Mouse (Mus musculus) T-helper 2 cell (primary cell): ENCODE data around the gene Fbxl17.

Source experiments
- in situ Hi-C: fragments of 300-600 bp; cut with MboI, MseI; formaldehyde crosslinking; loops from one replicate; pipeline ENCODE4 v1.15.1; 2025; ENCODE audit warnings: high pct_unique_total_duplicates

Fbxl17 gene

GRCm38 (mm10) chr17:63061786-63062185, 438.0 kb downstream of the Fbxl17 start:
- in situ Hi-C loops, result no loop called here

GRCm38 (mm10) chr17:63060814-63061213, 439.0 kb downstream of the Fbxl17 start:
- in situ Hi-C loops, result no loop called here

DNA sequence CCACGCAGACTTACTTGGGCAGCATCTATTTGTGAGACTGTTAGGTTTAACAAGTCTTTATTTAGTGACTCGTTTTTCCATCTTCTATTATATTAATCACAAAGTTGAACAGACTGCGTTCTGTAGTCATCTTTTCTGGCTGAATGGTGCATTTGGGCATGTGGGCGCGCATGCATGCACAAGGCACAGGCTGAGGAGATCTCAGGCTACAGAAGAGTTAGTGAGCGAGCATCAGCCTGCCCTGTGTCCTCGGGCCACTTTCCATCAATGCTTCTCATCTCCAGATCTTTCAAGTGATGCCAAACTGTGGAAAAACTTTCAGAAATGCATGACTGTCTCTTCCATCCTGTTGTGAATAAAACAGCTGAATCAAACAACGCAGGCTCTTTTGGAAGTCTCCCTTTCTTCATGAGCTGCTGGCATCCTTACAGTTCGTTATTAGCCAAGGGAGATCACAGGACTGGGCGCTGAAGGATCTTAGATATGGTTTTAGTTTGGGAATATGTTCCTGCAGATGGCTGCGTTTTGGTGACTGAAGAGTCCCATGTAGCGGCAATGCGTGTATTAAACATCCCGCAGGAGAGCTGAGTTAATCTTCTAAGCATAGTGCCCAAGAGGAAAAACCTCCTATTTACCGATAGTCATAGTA, 442.0 kb downstream of the Fbxl17 start:
- in situ Hi-C loops, result no loop called here

DNA sequence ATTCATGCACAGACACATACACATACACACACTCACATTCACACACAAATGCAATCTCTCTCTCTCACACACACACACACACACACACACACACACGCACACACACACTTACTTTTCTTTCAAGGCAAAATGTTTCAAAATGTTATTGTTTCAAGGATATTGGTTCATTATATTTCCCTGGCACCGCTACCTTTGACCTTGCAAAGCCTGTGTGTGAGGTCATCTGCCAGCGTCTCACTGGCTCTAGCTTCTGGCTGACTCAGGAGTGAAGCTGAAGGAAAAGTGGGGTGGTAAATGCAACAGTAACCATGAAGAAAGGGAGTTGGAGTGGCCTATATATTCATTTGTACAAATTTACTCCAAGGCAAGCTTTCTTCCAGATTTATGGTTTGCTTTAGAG, 442.8 kb downstream of the Fbxl17 start:
- in situ Hi-C loops, result no loop called here

DNA sequence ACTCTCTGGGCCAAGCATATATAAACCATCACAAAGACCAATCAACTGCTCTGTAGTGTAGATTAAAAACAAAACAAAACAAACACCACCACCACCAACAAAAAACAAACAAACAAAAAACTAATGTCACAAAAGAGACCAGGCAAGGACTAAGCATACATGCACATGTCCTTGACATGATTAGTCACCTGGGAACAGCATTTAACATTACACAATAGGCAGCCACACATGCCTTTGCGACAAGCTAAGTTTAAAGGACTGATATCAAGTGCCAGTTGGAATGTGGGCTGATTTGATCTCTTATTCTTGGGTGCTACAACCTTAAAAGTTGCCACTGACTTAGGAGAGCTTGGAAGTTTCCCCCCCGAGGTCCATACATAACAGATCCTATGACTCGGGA, 446.5 kb downstream of the Fbxl17 start:
- in situ Hi-C loops, result no loop called here

- in situ Hi-C loops, result no loop called here
Measured at GRCm38 (mm10) chr17:63046401-63046800, 453.4 kb downstream of the Fbxl17 start.

DNA sequence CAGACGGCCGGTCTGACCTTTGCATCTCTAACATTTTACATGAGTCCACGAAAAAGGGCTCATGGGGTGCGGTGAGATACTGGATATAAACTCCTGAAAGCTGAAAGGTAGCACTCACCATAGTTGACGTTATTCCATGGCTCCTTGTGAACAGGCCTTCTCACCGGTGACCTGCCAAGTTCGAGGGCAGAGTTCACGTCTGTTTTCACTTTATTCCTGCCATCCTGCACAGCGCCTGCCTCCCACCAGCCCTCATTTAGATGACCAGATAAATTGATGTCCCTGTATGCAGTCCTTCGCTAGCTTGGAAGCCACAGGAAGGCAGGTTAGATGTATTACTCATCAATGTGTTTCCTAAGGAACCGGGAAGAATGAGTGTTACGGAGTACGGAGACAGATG, 454.5 kb downstream of the Fbxl17 start:
- in situ Hi-C loops, result no loop called here

GRCm38 (mm10) chr17:63043046-63043675, 456.7 kb downstream of the Fbxl17 start:
- in situ Hi-C loops, result no loop called here

DNA sequence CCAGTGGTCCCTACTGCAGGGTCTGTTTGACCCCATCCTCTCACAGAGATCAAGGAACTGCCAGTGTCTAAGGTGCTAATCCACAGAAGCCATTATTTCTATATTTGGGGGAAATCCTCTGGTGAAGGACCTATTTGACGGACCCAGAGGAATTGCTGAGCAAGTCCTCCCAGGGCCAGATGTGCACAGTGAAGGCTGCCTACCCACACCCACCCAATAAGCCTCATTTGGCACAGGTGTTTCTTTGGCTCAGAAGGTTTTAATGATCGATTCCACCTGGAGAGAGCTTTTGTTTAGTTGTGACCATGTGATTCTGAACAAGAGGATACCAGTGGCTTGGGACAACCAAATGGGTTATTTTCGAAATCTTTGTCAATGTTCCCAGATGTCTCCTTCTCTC, 462.3 kb downstream of the Fbxl17 start:
- in situ Hi-C loops, result no loop called here

DNA sequence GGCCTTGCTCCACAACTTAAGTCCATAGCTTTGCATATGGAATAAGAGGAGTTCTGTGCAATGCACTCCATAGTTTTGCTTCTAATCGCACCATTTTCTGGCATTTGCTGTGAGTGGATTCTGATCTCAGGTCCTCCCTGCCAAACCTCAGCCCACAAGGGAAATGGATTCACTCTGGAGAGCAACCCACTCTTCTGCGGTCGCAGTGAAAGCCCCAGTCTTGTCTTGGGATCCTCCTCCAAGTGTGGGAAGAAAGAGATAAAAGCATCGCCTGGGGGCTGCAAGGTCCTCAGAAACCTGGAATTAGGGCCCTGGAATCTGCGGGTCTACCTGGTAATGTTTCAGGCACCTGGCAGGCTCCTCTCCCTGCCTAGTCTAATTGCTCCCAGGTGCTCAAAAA, 466.7 kb downstream of the Fbxl17 start:
- in situ Hi-C loops, result no loop called here

DNA sequence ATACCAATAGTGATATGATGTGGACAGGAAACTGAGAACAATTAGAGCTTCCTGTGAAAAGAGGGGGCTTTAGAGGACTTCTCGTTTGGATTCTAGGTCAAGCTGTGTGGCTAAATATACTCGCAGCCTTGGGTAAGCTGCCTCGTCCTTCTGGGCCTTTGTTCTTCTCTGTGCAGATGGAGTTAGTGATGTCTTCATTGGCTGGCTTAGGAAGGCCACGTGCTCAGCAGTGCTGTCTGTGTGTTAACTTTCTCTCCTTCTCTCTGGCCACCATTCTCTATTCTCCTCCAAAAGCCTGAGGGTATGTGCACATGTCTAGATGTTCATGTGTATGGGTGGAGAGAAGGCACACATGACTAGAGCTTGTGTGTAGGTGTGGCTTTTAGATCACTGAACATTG, 470.7 kb downstream of the Fbxl17 start:
- in situ Hi-C loops, result no loop called here

DNA sequence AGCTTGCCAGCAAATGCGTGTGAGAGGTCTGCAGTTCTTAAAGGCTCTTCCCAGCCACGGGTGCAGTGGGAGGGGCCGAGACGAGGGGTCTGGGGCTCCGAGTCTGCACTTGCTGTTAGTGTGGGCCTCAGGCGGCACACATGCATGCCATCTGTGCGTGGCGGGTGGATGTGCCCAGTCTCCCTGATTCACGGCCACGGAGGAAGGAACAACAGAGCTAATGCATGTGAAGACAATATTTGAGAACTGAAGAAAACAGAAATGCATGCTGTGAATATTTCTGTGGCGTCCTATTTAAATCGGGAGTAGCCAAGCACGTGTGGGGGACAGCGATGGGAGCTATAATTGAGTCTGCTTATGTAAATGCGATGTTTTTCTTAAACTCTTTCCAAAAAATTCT, 474.6 kb downstream of the Fbxl17 start:
- in situ Hi-C loops, result no loop called here

DNA sequence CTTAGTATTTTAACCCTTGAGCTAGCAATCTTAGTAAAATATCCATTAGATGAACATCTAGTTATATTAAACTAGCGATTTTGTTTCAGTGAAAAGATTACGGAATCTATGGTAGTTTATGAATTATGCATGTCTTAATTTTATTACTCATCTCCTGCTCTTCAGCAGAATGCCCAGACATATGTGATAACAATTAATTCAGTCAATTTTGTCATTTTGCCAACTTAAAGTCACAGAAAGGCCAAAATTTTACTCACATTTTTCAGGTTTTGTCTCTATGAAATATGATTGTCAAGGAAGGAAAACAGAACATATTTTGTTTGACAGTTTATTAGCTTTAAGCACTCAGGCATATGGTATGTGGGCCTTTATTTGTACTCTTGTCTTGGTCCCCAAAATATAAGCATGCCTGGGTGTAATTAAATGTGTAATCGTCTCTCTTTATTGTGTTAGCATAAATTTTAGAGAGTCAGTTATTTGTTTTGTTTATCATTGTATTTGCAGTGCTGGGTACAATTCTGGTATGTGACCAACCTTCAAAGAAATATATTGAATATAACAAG, 482.1 kb downstream of the Fbxl17 start:
- in situ Hi-C loops, result no loop called here

DNA sequence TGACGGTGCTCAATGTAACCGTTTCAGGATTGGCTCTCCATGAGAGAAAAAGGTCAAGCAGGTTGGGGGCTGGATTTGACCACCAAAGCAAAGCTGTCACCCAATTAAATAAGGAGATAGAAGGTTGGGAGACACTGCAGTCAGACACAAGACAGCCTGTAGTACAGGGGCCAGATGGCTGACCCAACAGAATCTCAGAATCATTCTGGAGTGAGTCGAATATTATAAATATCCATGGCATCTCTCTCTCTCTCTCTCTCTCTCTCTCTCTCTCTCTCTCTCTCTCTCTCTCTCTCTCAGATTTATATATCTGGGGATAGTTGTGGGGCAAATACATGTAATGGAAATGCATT, 487.3 kb downstream of the Fbxl17 start:
- in situ Hi-C loops, result no loop called here

DNA sequence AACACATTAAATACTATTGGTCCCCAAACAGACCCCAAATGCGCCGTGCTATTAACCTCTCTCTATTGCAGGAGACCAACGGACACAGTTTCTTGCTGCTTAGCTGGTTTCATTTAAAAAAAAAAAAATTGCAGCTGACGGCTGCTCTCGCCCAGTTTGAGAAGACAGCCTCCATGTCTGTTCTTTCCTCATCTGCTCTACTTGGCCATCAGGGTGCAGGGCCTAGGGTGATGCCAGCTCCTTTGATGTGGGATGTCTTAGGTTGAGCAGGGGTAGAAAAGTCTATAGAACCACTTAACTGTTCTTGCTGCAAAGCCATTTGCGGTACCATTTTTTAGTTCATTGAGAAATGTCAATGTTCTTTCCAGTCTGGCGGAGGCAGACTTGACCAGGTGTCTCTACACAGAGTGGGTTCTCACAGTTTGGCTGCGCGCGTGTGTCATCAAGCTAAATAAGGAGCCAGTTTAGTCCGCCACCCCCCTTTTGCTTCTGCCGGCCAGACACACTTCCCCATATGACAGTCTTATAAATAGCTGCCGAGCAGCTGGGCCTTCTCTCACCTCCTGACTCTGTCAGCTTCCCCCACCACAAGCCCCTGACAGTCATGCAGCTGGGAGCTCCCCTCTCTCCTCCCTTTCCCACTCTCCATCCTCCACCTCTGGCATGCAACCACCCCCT, 487.8 kb downstream of the Fbxl17 start:
- in situ Hi-C loops, result no loop called here

- in situ Hi-C loops, result no loop called here
Measured at GRCm38 (mm10) chr17:63010830-63011229, 489.0 kb downstream of the Fbxl17 start.

GRCm38 (mm10) chr17:63008788-63009187, 491.0 kb downstream of the Fbxl17 start:
- in situ Hi-C loops, result no loop called here

GRCm38 (mm10) chr17:63008277-63008676, 491.5 kb downstream of the Fbxl17 start:
- in situ Hi-C loops, result no loop called here

GRCm38 (mm10) chr17:63007876-63008275, 491.9 kb downstream of the Fbxl17 start:
- in situ Hi-C loops, result no loop called here
